Mouse (Mus musculus) urinary bladder, postnatal 4 days (tissue): ENCODE results near the gene Pear1.

Source experiments
- DNase-seq, 2 experiments: peaks; one replicate each; pipeline ENCODE4 v3.0.0; 2021 to 2022; ENCODE audit warnings: low spot score in 2 of 2

The Pear1 gene

GRCm38 (mm10) chr3:87726191-87726590, 97.9 kb downstream of the Pear1 start:
- DNase-seq, result peak in 1 of 2 experiments; percentile 17

- peak in 1 of 2 experiments; percentile 55 for DNase-seq
Observed at GRCm38 (mm10) chr3:87725396-87726160, 98.5 kb downstream of the Pear1 start.

- peak in 1 of 2 experiments; percentile 53 for DNase-seq
Observed at GRCm38 (mm10) chr3:87724556-87724955, 99.5 kb downstream of the Pear1 start.

DNA sequence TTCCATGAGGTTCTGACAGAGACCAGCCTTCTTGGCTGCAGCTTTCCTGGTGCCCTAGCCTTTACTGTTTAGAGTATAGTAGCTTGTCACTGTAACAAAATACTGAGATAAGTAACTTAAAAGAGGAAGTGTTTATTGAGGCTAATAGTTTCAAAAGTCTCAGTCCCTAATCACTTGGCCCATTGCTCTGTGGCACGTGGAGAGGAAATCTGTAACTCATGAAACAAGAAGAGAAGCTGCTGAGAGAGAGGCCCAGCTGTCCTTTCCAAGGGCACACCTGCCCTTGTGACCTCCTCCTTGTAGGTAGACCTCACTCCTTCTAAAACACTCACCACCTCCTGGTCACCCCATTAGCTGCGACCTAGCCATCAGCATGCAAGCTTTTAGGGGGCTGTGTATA, 105.6 kb downstream of the Pear1 start:
- peak in 1 of 2 experiments; percentile 40 for DNase-seq
